Mouse (Mus musculus) ovary, postnatal 10 days (tissue): Measurements from ENCODE around the gene Rps5.
"Not testable (repeated sequence)": the region's sequence is repeated elsewhere in the genome, so short reads cannot be mapped to it uniquely, and the experiment has no call there.

Source experiments
- DNase-seq: peaks from one replicate; pipeline ENCODE4 v3.0.0; 2022; ENCODE audit warnings: low spot score

Rps5 gene

DNA sequence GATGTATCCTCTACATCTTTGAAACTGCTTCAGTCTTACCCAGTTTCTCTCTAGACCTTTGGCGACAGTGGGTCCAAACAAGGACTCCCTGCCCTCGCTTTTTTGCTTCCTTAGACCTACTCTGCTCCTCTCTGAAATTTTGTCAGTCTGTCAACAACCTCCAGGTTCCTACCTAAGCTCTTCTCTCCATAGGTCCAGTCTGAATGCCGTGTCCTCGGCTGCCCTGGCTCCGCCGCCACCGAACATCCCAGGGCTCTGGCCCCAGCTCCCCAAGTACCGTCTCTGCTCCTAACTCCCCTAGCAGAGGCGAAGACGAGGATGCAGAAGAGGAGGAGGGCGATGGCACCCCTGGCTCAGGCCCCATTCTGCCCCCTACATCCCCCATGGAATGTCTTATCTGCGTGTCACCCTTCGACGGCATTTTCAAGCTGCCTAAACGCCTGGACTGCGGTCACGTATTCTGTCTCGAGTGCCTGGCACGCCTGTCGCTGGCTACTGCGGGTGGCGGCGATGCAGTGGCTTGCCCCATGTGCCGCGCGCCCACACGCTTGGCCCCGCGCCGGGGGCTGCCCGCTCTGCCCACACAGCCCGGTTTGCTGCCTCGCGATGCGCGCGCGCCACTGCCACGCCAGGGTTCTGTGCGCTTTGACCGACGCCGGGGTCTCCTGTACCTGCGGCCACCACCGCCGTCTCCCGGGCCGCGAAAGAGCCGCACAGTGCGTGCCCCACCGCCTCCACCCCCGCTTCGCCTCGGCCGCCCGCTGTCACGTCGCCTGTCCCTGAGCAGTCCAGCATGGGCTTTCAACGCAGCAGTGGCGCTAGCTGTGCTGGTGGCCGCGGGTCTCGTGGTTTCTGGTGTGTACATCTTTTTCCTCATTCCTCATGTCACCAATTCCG lies 5.9 kb downstream of the Rps5 start:
- DNase-seq = no peak

- DNase-seq = no peak
These were observed 11.6 kb downstream of the Rps5 start for GRCm38 (mm10) chr7:12933615-12934140.

GRCm38 (mm10) chr7:12934808-12935207 lies 12.7 kb downstream of the Rps5 start:
- no peak for DNase-seq

DNA sequence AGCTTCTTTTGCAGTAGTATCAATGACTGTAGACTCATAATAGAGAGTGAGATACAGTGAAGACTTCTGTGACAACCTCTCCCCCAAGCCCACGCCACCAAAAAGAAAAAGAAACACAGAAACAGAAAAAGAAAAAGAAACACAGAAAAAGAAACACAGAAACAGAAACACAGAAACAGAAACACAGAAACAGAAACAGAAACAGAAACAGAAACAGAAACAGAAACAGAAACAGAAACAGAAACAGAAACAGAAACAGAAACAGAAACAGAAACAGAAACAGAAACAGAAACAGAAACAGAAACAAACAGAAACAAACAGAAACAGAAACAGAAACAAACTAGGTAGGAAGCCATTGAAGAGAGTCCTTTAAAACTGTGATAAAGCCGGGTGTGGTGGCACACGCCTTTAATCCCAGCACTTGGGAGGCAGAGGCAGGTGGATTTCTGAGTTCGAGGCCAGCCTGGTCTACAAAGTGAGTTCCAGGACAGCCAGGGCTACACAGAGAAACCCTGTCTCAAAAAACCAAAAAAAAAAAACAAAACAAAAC lies 15.2 kb downstream of the Rps5 start:
- not testable (repeated sequence) for DNase-seq

GRCm38 (mm10) chr7:12940599-12940998 lies 18.5 kb downstream of the Rps5 start:
- DNase-seq = no peak

- no peak for DNase-seq
These were observed 21.4 kb downstream of the Rps5 start for GRCm38 (mm10) chr7:12943488-12943887.

GRCm38 (mm10) chr7:12949032-12949871 lies 27.2 kb downstream of the Rps5 start:
- peak; percentile 78 for DNase-seq

- no peak for DNase-seq
These were observed 27.8 kb downstream of the Rps5 start for GRCm38 (mm10) chr7:12949872-12950229.

- DNase-seq = no peak
These were observed 32.8 kb downstream of the Rps5 start for GRCm38 (mm10) chr7:12954896-12955295.

GRCm38 (mm10) chr7:12957511-12957910 lies 35.4 kb downstream of the Rps5 start:
- DNase-seq = no peak

GRCm38 (mm10) chr7:12958948-12959347 lies 36.9 kb downstream of the Rps5 start:
- no peak for DNase-seq

GRCm38 (mm10) chr7:12959718-12960117 lies 37.6 kb downstream of the Rps5 start:
- no peak for DNase-seq

GRCm38 (mm10) chr7:12961511-12962141 lies 39.5 kb downstream of the Rps5 start:
- DNase-seq = peak; percentile 18

DNA sequence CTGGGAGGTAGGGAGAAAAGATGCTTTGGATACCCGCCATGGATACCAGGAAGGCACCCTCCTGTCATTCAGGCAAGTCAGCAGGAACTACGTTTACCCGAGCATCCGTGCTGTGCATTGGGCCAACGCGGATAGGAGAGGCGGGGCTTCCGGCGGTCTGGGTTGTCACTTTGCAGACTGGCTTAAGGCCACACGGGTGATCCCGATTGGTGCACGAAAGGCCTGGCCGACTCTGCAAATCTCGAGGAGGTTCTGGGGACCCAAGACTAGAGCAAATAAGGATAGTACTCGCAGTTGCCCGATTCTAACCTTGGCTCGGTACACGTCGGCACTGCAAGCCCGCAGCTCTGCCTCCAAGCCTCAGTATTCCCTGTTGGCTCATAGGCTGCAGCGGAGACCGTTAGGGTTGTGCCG lies 43.6 kb downstream of the Rps5 start, which contains the start of gene Zfp324:
Gene Zfp324, plus strand, starts transcription at position 161 of the 414 bp plus-strand sequence.
- peak; percentile 72 for DNase-seq

DNA sequence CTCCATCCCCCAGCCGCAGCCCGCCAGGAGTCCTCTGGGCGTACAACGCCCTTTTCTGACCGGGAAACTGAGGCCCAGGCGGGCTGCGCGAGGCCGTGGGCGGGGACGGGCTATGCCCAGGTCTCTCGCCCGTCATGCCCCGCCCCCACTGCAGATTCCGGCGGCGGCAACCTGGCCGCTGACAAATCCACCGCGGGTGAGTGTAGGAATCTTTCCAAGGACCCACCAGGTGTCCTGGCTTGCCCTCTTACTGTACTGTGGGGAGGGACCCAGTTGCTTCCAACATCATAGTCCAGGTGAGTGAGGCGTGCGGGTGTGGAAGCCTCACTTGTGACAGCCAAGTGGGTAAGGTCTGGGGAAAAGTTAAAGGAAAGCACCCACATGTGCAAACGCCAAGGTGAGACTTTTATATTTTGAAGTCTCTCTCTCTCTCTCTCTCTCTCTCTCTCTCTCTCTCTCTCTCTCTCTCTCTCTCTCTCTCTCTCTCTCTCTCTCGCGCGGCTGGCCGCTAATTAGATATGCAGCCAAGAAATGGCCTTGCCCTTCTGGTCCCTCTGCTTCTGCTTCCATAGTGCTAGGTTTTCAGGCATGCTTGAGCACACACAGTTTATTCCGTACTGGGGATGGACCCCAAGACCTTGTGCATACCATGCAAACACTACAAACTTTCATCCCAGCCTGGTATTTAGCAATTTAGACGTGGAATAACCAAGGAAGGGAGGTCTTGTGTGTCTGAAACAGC lies 44.2 kb downstream of the Rps5 start:
- peak; percentile 30 for DNase-seq

GRCm38 (mm10) chr7:12970906-12971305 lies 48.8 kb downstream of the Rps5 start:
- DNase-seq = no peak
